ENCODE assay signal across 9 mouse cellular contexts in genomic region chr19:6384954-6385353, GRCm38 (mm10). TPM values are rescaled to one million over a fixed set of nuclear protein-coding genes. Genes with fewer than 3 reads are reported as not detected.
DNase-seq lines count a peak whose midpoint lies in the region; ATAC-seq and TF ChIP-seq lines count a peak whose summit lies in the region.
"Had no signal": no experiment of that assay in that cellular context is flagged by ENCODE, and none has a peak within 500 bp of the region (broad histone marks: within the 10 kb centered on the region; RNA-seq: fewer than 3 reads in every experiment).

No protein-coding gene starts in this region.

- H3K27ac ChIP-seq in layer of hippocampus, adult 2 months: peak overlapping the region; percentile 44; the same call in 1 of the 2 replicates
- peak overlapping the region; percentile 90 for H3K27ac ChIP-seq in heart, embryonic 11.5 days (ENCODE audit: low read depth, low read length)
- no peak overlapping the region; the same call in 1 of the 2 replicates for H3K27ac ChIP-seq in stomach, embryonic 14.5 days (ENCODE audit: low read length)
- H3K27ac ChIP-seq: liver, embryonic 13.5 days had no signal

- TF ChIP-seq CTCF in layer of hippocampus, adult 2 months (conservative IDR thresholded peaks at IDR 0.05): no peak

- peak overlapping the region; percentile 32; the same call in 1 of the 2 replicates for H3K4me3 ChIP-seq in layer of hippocampus, adult 2 months
- peak overlapping the region; percentile 48 for H3K4me3 ChIP-seq in heart, embryonic 11.5 days (ENCODE audit: low read depth, low read length)
- H3K4me3 ChIP-seq in stomach, embryonic 14.5 days (ENCODE audit: low read depth, low read length): no peak overlapping the region
- H3K4me3 ChIP-seq: liver, embryonic 13.5 days had no signal

- H3K36me3 ChIP-seq in heart, embryonic 11.5 days (ENCODE audit: control insufficient read depth, insufficient read depth, low read length): peaks cover 7% of the 10 kb centered on the region; the same call in 1 of the 2 replicates
- no peaks in the 10 kb centered on the region for H3K36me3 ChIP-seq in stomach, embryonic 14.5 days (ENCODE audit: control insufficient read depth, insufficient read depth, low read length)
- H3K36me3 ChIP-seq: liver, embryonic 13.5 days had no signal

- no peaks in the 10 kb centered on the region for H3K9me3 ChIP-seq in heart, embryonic 11.5 days (replicated peaks; ENCODE audit: control insufficient read depth, low read length)
- H3K9me3 ChIP-seq in stomach, embryonic 14.5 days (ENCODE audit: control insufficient read depth, low read depth, low read length): no peaks in the 10 kb centered on the region
- H3K9me3 ChIP-seq: liver, embryonic 13.5 days had no signal

- no peaks in the 10 kb centered on the region for H3K27me3 ChIP-seq in heart, embryonic 11.5 days (ENCODE audit: control insufficient read depth, insufficient read depth, low read length)
- no peaks in the 10 kb centered on the region for H3K27me3 ChIP-seq in stomach, embryonic 14.5 days (ENCODE audit: control insufficient read depth, insufficient read depth, low read length)

- 41% methylated on average over 11 of the region's 11 CpGs for WGBS in heart, embryonic 11.5 days (ENCODE audit: insufficient replicate concordance)
- WGBS in stomach, embryonic 14.5 days: 71% methylated on average over 11 of the region's 11 CpGs

- ATAC-seq in heart, embryonic 11.5 days (replicated peaks; ENCODE audit: insufficient number of reproducible peaks, low FRiP score, low TSS enrichment): no peak
- no peak for ATAC-seq in stomach, embryonic 14.5 days (ENCODE audit: insufficient number of reproducible peaks, insufficient read depth, low FRiP score, low read depth)

- H3K9ac ChIP-seq in heart, embryonic 11.5 days (ENCODE audit: low read depth, low read length): peak overlapping the region; percentile 71
- no peak overlapping the region for H3K9ac ChIP-seq in stomach, embryonic 14.5 days (replicated peaks; ENCODE audit: low read depth, low read length)
- H3K9ac ChIP-seq: liver, embryonic 13.5 days had no signal

- peak overlapping the region; percentile 82 for H3K4me2 ChIP-seq in heart, embryonic 11.5 days
- H3K4me2 ChIP-seq in stomach, embryonic 14.5 days (replicated peaks; ENCODE audit: low read depth, low read length): peak overlapping the region; percentile 22; the same call in 1 of the 2 replicates
- H3K4me2 ChIP-seq: liver, embryonic 13.5 days had no signal

- DNase-seq in layer of hippocampus, adult 2 months (ENCODE audit: low spot score in 2 of 2): no peak
- DNase-seq in layer of hippocampus, adult 18-20 months (ENCODE audit: low spot score in 2 of 2): no peak
- DNase-seq in gastrocnemius, adult 18-20 months (ENCODE audit: low spot score): peak; percentile 86
- no peak for DNase-seq in ovary, postnatal 10 days (ENCODE audit: low spot score)
- DNase-seq in urinary bladder, postnatal 25 days (ENCODE audit: low spot score): no peak
- DNase-seq: liver, embryonic 13.5 days; thymus, postnatal 25 days had no signal

- peaks cover 40% of the 10 kb centered on the region for H3K4me1 ChIP-seq in heart, embryonic 11.5 days (ENCODE audit: control insufficient read depth, insufficient read depth, low read length)
- peaks cover 27% of the 10 kb centered on the region for H3K4me1 ChIP-seq in stomach, embryonic 14.5 days (ENCODE audit: control insufficient read depth, insufficient read depth, low read length)

RNA-seq across cellular contexts. Expression of gene Pygm, which starts 0.8 kb away (rescaled TPM):
- 10 to 100 TPM; 13.0 to 18.8 TPM for total RNA-seq in layer of hippocampus, adult 2 months (2021)
- total RNA-seq in layer of hippocampus, adult 18-20 months (2021): 10 to 100 TPM; 26.4 to 27.2 TPM
- total RNA-seq in gastrocnemius, adult 18-20 months (2021): 1,000 to 10,000 TPM; 7,185 to 8,344 TPM
- polyA plus RNA-seq in heart, embryonic 11.5 days (2014; fragmentation: Nextera tagmentation; extraction: Ambion mirVana): 149 and 178 TPM in 2 replicates
- 9.3 and 10.1 TPM in 2 replicates for polyA plus RNA-seq in stomach, embryonic 14.5 days (2014; fragmentation: Nextera tagmentation; extraction: Ambion mirVana)

RNA-seq across cellular contexts. Expression of gene Rasgrp2, which starts 14.2 kb away (rescaled TPM):
- 10 to 100 TPM; 31.3 to 36.7 TPM for total RNA-seq in layer of hippocampus, adult 2 months (2021)
- 10 to 100 TPM; 29.4 to 32.4 TPM for total RNA-seq in layer of hippocampus, adult 18-20 months (2021)
- total RNA-seq in gastrocnemius, adult 18-20 months (2021): 10 to 100 TPM in 1 of 2 experiments, 1 to 10 TPM in 1; 8.3 to 18.2 TPM
- 41.5 and 42.7 TPM in 2 replicates for polyA plus RNA-seq in heart, embryonic 11.5 days (2014; fragmentation: Nextera tagmentation; extraction: Ambion mirVana)
- polyA plus RNA-seq in stomach, embryonic 14.5 days (2014; fragmentation: Nextera tagmentation; extraction: Ambion mirVana): 38.6 and 47.8 TPM in 2 replicates

RNA-seq across cellular contexts. Expression of gene Sf1, which starts 21.5 kb away (rescaled TPM):
- 100 to 1,000 TPM; 208 to 222 TPM for total RNA-seq in layer of hippocampus, adult 2 months (2021)
- 100 to 1,000 TPM; 196 to 207 TPM for total RNA-seq in layer of hippocampus, adult 18-20 months (2021)
- total RNA-seq in gastrocnemius, adult 18-20 months (2021): 10 to 100 TPM; 76.2 to 89.8 TPM
- polyA plus RNA-seq in heart, embryonic 11.5 days (2014; fragmentation: Nextera tagmentation; extraction: Ambion mirVana): 106 and 124 TPM in 2 replicates
- polyA plus RNA-seq in stomach, embryonic 14.5 days (2014; fragmentation: Nextera tagmentation; extraction: Ambion mirVana): 126 and 139 TPM in 2 replicates

RNA-seq across cellular contexts. Expression of gene Nrxn2, which starts 33.6 kb away (rescaled TPM):
- 100 to 1,000 TPM; 405 to 437 TPM for total RNA-seq in layer of hippocampus, adult 2 months (2021)
- total RNA-seq in layer of hippocampus, adult 18-20 months (2021): 100 to 1,000 TPM; 415 to 436 TPM
- total RNA-seq in gastrocnemius, adult 18-20 months (2021): 1 to 10 TPM; 1.1 to 1.3 TPM
- 1.5 and 1.6 TPM in 2 replicates for polyA plus RNA-seq in heart, embryonic 11.5 days (2014; fragmentation: Nextera tagmentation; extraction: Ambion mirVana)
- 2.5 and 2.6 TPM in 2 replicates for polyA plus RNA-seq in stomach, embryonic 14.5 days (2014; fragmentation: Nextera tagmentation; extraction: Ambion mirVana)

RNA-seq across cellular contexts. Expression of gene Map4k2, which starts 44.0 kb away (rescaled TPM):
- total RNA-seq in layer of hippocampus, adult 2 months (2021): 100 to 1,000 TPM in 1 of 2 experiments, 10 to 100 TPM in 1; 81.9 to 105 TPM
- total RNA-seq in layer of hippocampus, adult 18-20 months (2021): 10 to 100 TPM; 82.2 to 89.6 TPM
- total RNA-seq in gastrocnemius, adult 18-20 months (2021): 1 to 10 TPM; 7.4 to 8.3 TPM
- 9.6 and 10.1 TPM in 2 replicates for polyA plus RNA-seq in heart, embryonic 11.5 days (2014; fragmentation: Nextera tagmentation; extraction: Ambion mirVana)
- 10.0 TPM in 2 replicates for polyA plus RNA-seq in stomach, embryonic 14.5 days (2014; fragmentation: Nextera tagmentation; extraction: Ambion mirVana)

Comparison
In these comparisons a context has a peak if more than half of its experiments do, and no peak if none do; other contexts are left out.
1. RNA of gene Pygm, which starts 0.8 kb away (total RNA-seq): 7,185 to 8,344 TPM in gastrocnemius, adult 18-20 months; 26.4 to 27.2 TPM in layer of hippocampus, adult 18-20 months and 13.0 to 18.8 TPM in layer of hippocampus, adult 2 months; every median in the first group is over 100 times any median in the second.